Mouse (Mus musculus): ENCODE data around the gene Scmh1. TPM values are rescaled to one million over a fixed set of nuclear protein-coding genes. Genes with fewer than 3 reads are reported as not detected.
A peak's percentile ranks its signal among the peaks of the same experiment; 100 is the strongest.

Scmh1 gene
- polyA plus RNA-seq, 1 experiment from 2014 or later: 35.6 TPM

DNA sequence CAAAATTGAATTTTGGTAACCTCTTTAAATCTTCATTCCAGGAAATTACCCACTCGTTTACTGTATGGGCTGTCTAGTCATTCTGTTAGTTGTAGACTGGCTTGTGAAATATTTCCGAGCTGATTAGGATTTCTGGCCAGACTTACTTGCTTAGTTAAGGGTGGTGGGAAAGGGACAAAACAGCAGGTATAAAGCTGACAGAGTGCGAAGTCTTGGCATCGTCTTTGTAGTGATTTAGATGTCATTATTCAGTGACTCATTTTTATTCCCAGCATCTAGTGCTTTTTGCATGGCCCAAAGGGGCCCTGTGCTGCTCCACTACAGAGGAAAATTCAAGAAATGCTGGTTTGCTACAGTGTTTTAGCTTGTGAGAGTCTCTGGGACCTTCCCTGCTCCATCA, 56.7 kb downstream of the Scmh1 start:
- Histone ChIP-seq H3K27ac (replicated peaks) (no peak overlapping the region), H3K4me1 (replicated peaks; ENCODE audit: control insufficient read depth, insufficient read depth) (no peaks in the 10 kb centered on the region), H3K4me2 (replicated peaks; ENCODE audit: low read depth) (no peak overlapping the region), H3K4me3 (ENCODE audit: low read depth, low read length) (no peak overlapping the region), H3K9ac (ENCODE audit: low read length) (no peak overlapping the region), H3K27me3 (ENCODE audit: control insufficient read depth, insufficient read depth, low read length) (no peaks in the 10 kb centered on the region), H3K36me3 (ENCODE audit: control insufficient read depth, insufficient read depth, low read length) (no peaks in the 10 kb centered on the region), H3K9me3 (ENCODE audit: control insufficient read depth, low read length) (no peaks in the 10 kb centered on the region)
- no peak for TF ChIP-seq CTCF (IDR thresholded peaks at IDR 0.05; ENCODE audit: low read depth)
- no peak for TF ChIP-seq EP300 (optimal IDR thresholded peaks at IDR 0.05)
- 75% methylated on average over 4 of the region's 4 CpGs for WGBS
- DNase-seq (ENCODE audit: low spot score) (no peak), ATAC-seq (ENCODE audit: low FRiP score, low TSS enrichment) (no peak)

DNA sequence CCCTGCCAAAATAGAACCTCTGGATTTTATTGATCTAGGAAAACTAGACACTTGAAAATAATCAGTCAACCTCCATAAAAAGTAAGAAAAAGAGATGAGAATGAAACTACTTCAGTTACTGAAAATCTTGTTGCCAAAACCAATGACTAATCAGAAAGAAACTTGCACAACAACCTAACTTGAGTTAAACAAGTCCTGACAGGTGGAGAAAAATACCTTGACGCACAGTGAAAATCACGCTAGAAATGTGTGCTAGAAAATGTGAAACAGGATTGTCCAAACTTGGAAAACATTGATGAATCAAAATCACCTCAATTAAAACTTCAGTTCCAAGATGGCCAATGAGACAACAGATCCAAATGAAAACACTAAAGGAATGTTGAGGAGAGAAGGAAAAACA, 67.9 kb downstream of the Scmh1 start:
- Histone ChIP-seq H3K4me2 (replicated peaks; ENCODE audit: low read depth) (no peak overlapping the region), H3K4me3 (ENCODE audit: low read depth, low read length) (no peak overlapping the region), H3K27me3 (ENCODE audit: control insufficient read depth, insufficient read depth, low read length) (no peaks in the 10 kb centered on the region), H3K9ac (ENCODE audit: low read length) (no peak overlapping the region), H3K27ac (replicated peaks) (no peak overlapping the region), H3K4me1 (replicated peaks; ENCODE audit: control insufficient read depth, insufficient read depth) (no peaks in the 10 kb centered on the region), H3K9me3 (ENCODE audit: control insufficient read depth, low read length) (no peaks in the 10 kb centered on the region), H3K36me3 (ENCODE audit: control insufficient read depth, insufficient read depth, low read length) (peaks cover 4% of the 10 kb centered on the region; the same call in 1 of the 2 replicates)
- no peak for TF ChIP-seq CTCF (IDR thresholded peaks at IDR 0.05; ENCODE audit: low read depth)
- TF ChIP-seq EP300 (optimal IDR thresholded peaks at IDR 0.05): no peak
- 78% methylated on average over 2 of the region's 2 CpGs for WGBS
- DNase-seq (ENCODE audit: low spot score): no peak
- ATAC-seq (ENCODE audit: low FRiP score, low TSS enrichment): no peak

DNA sequence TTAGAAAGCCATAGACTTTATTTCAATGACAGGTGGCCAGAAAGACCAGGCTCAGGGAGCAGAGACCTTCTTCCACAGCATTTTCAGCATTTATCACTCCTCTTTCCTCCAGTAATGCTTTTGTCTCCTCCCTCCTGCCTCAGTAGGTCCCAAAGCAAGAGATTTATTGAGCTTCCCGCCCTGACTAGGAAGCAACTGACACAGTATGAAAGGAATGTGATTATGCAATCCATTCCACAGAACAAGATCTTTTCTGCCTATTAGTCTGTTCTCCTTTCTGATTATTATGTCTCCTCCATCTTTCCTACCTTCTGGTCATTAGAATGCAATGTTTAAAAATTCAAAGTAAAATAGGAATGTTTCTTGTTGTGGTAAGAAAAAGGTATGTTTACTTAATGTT, 82.6 kb downstream of the Scmh1 start:
- Histone ChIP-seq H3K27ac (replicated peaks) (no peak overlapping the region), H3K36me3 (ENCODE audit: control insufficient read depth, insufficient read depth, low read length) (peaks cover 3% of the 10 kb centered on the region; the same call in 1 of the 2 replicates), H3K4me1 (replicated peaks; ENCODE audit: control insufficient read depth, insufficient read depth) (no peaks in the 10 kb centered on the region), H3K9ac (ENCODE audit: low read length) (no peak overlapping the region), H3K4me2 (replicated peaks; ENCODE audit: low read depth) (no peak overlapping the region), H3K27me3 (ENCODE audit: control insufficient read depth, insufficient read depth, low read length) (no peaks in the 10 kb centered on the region), H3K9me3 (ENCODE audit: control insufficient read depth, low read length) (no peaks in the 10 kb centered on the region), H3K4me3 (ENCODE audit: low read depth, low read length) (no peak overlapping the region)
- WGBS: 13% methylated on average over 1 of the region's 1 CpGs
- ATAC-seq (ENCODE audit: low FRiP score, low TSS enrichment) (no peak), DNase-seq (ENCODE audit: low spot score) (no peak)
- TF ChIP-seq CTCF (IDR thresholded peaks at IDR 0.05; ENCODE audit: low read depth) (no peak), EP300 (optimal IDR thresholded peaks at IDR 0.05) (no peak)

DNA sequence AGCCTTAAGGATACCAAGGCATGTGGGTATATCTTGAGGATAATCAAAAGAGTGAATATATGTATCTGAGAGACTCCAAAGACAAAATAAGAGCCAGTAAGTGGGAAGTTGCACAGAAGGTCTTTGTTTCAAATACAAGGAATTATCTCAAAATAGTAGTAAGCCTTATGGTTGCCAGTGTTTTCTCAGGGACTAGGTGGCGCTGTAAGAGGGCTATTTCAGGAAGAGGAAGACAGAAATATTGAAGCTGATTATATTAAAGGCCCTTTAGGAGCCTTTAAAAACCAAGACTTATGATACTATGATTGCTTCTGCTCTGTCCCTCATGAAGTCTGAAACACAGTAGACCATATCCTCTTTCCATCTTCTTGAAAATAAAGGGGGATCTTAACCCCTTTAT, 101.9 kb downstream of the Scmh1 start:
- H3K4me2 ChIP-seq (replicated peaks; ENCODE audit: low read depth): no peak overlapping the region
- no peak overlapping the region for H3K4me3 ChIP-seq (ENCODE audit: low read depth, low read length)
- H3K27me3 ChIP-seq (ENCODE audit: control insufficient read depth, insufficient read depth, low read length): no peaks in the 10 kb centered on the region
- ATAC-seq (ENCODE audit: low FRiP score, low TSS enrichment) (no peak), DNase-seq (ENCODE audit: low spot score) (no peak)
- no peaks in the 10 kb centered on the region for H3K36me3 ChIP-seq (ENCODE audit: control insufficient read depth, insufficient read depth, low read length)
- 87% methylated on average over 1 of the region's 1 CpGs for WGBS
- no peak overlapping the region for H3K27ac ChIP-seq (replicated peaks)
- H3K9me3 ChIP-seq (ENCODE audit: control insufficient read depth, low read length): no peaks in the 10 kb centered on the region
- no peak overlapping the region for H3K9ac ChIP-seq (ENCODE audit: low read length)
- TF ChIP-seq CTCF (IDR thresholded peaks at IDR 0.05; ENCODE audit: low read depth): peak; percentile 54
- TF ChIP-seq EP300 (optimal IDR thresholded peaks at IDR 0.05): no peak
- no peaks in the 10 kb centered on the region for H3K4me1 ChIP-seq (replicated peaks; ENCODE audit: control insufficient read depth, insufficient read depth)

DNA sequence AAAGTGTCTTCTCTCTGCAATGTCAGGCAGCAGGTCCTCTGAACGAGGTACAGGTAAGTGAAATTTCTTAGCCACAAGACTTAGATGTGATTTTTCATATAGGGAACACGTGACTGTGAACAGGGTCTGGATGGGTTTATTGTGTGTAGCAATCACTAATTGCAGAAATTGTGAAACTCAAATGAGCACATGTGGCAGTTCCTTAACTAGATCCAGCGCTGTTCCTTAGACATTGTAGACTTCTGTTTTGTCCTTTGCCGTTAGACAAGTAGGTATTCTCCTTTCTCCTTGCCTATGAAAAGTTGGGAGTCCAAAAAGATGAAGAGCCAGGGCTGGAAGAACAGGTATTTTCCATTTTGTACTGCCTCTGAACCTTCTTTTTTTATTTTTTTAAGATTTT, 106.1 kb downstream of the Scmh1 start:
- H3K27me3 ChIP-seq (ENCODE audit: control insufficient read depth, insufficient read depth, low read length): no peaks in the 10 kb centered on the region
- H3K4me2 ChIP-seq (replicated peaks; ENCODE audit: low read depth): no peak overlapping the region
- no peaks in the 10 kb centered on the region for H3K9me3 ChIP-seq (ENCODE audit: control insufficient read depth, low read length)
- no peak for ATAC-seq (ENCODE audit: low FRiP score, low TSS enrichment)
- TF ChIP-seq EP300 (optimal IDR thresholded peaks at IDR 0.05) (no peak), CTCF (IDR thresholded peaks at IDR 0.05; ENCODE audit: low read depth) (no peak)
- WGBS: 94% methylated on average over 4 of the region's 4 CpGs
- DNase-seq (ENCODE audit: low spot score): no peak
- no peaks in the 10 kb centered on the region; the same call in 1 of the 2 replicates for H3K36me3 ChIP-seq (ENCODE audit: control insufficient read depth, insufficient read depth, low read length)
- no peak overlapping the region for H3K9ac ChIP-seq (ENCODE audit: low read length)
- no peaks in the 10 kb centered on the region for H3K4me1 ChIP-seq (replicated peaks; ENCODE audit: control insufficient read depth, insufficient read depth)
- no peak overlapping the region for H3K27ac ChIP-seq (replicated peaks)
- no peak overlapping the region for H3K4me3 ChIP-seq (ENCODE audit: low read depth, low read length)

DNA sequence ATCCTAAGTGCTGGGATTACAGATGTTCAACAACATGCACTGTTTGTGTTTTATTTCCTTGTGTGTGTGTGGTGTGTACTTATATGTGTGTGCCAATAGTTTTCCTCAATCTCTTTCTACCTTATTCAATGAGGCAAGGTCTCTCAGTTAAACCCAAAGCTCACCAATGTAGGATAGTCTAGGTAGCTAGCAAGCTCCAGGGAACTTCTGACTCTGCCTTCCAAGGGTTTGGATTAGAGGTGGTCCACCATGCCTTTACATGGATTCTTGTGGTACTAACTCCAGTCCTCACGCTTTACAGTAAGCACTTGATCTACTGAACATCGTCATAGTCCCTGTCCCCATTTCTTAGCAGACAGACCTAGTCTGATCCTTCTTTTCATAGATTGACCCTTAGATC, 109.3 kb downstream of the Scmh1 start:
- Histone ChIP-seq H3K9ac (ENCODE audit: low read length) (no peak overlapping the region), H3K27me3 (ENCODE audit: control insufficient read depth, insufficient read depth, low read length) (no peaks in the 10 kb centered on the region), H3K4me3 (ENCODE audit: low read depth, low read length) (no peak overlapping the region), H3K9me3 (ENCODE audit: control insufficient read depth, low read length) (no peaks in the 10 kb centered on the region), H3K4me1 (replicated peaks; ENCODE audit: control insufficient read depth, insufficient read depth) (no peaks in the 10 kb centered on the region), H3K36me3 (ENCODE audit: control insufficient read depth, insufficient read depth, low read length) (peaks cover 9% of the 10 kb centered on the region), H3K27ac (replicated peaks) (no peak overlapping the region), H3K4me2 (replicated peaks; ENCODE audit: low read depth) (no peak overlapping the region)
- TF ChIP-seq EP300 (optimal IDR thresholded peaks at IDR 0.05) (no peak), CTCF (IDR thresholded peaks at IDR 0.05; ENCODE audit: low read depth) (no peak)
- 95% methylated on average over 2 of the region's 2 CpGs for WGBS
- DNase-seq (ENCODE audit: low spot score) (no peak), ATAC-seq (ENCODE audit: low FRiP score, low TSS enrichment) (no peak)
